Mouse (Mus musculus) limb, embryonic 14.5 days (tissue): ENCODE data around the gene Hbq1b. TPM values are rescaled to one million over a fixed set of nuclear protein-coding genes. Genes with fewer than 3 reads are reported as not detected.
A peak's percentile ranks its signal among the peaks of the same experiment; 100 is the strongest.
"Not testable (repeated sequence)": the region's sequence is repeated elsewhere in the genome, so short reads cannot be mapped to it uniquely, and the experiment has no call there.

Experiments used
- ATAC-seq: fragments of 200-750 bp; cut with Nextera tagmentation; 2 replicates; pipeline ENCODE4 v1.8.0; 2017; ENCODE audit warnings: low read depth, moderate number of reproducible peaks, moderate TSS enrichment; ENCODE audit not compliant: low FRiP score
- DNase-seq: peaks from one replicate; pipeline ENCODE4 v3.0.0-alpha.2; 2015; ENCODE audit warnings: low spot score
- H3K27ac ChIP-seq: fragments of 300-500 bp; sonication (generic); replicated peaks from 2 replicates; pipeline ENCODE4 v1.5.1; 2014; ENCODE audit warnings: low read depth, mild to moderate bottlenecking, low read length, moderate library complexity, mixed read lengths
- H3K27me3 ChIP-seq: fragments of 300-500 bp; sonication (generic); 2 replicates; pipeline ENCODE4 v1.6.1; 2014; ENCODE audit warnings: low read length, mixed read lengths; ENCODE audit not compliant: control insufficient read depth, insufficient read depth
- H3K36me3 ChIP-seq: fragments of 300-500 bp; sonication (generic); 2 replicates; pipeline ENCODE4 v1.6.1; 2014; ENCODE audit warnings: mild to moderate bottlenecking, low read length, moderate library complexity, mixed read lengths; ENCODE audit not compliant: control insufficient read depth, insufficient read depth
- H3K4me1 ChIP-seq: fragments of 300-500 bp; sonication (generic); 2 replicates; pipeline ENCODE4 v1.6.1; 2014; ENCODE audit warnings: antibody characterized with exemption, low read length, mixed read lengths; ENCODE audit not compliant: control insufficient read depth, insufficient read depth
- H3K4me2 ChIP-seq: fragments of 300-500 bp; sonication (generic); replicated peaks from 2 replicates; pipeline ENCODE4 v1.6.1; 2014; ENCODE audit warnings: low read depth, mild to moderate bottlenecking, low read length, moderate library complexity; ENCODE audit not compliant: severe bottlenecking
- H3K4me3 ChIP-seq: fragments of 300-500 bp; sonication (generic); replicated peaks from 2 replicates; pipeline ENCODE4 v1.5.1; 2014; ENCODE audit warnings: low read length
- H3K9ac ChIP-seq: fragments of 300-500 bp; sonication (generic); 2 replicates; pipeline ENCODE4 v1.6.1; 2014; ENCODE audit warnings: mild to moderate bottlenecking, low read depth, low read length, moderate library complexity; ENCODE audit not compliant: severe bottlenecking
- H3K9me3 ChIP-seq: fragments of 300-500 bp; sonication (generic); 2 replicates; pipeline ENCODE4 v1.6.1; 2016; ENCODE audit warnings: low read length; ENCODE audit not compliant: control insufficient read depth
- POLR2A ChIP-seq: fragments of 200-500 bp; IDR thresholded peaks from 2 replicates; pipeline ENCODE4 v1.8.0; 2012; ENCODE audit warnings: inconsistent platforms, mild to moderate bottlenecking, moderate library complexity, borderline replicate concordance; ENCODE audit not compliant: insufficient read depth, insufficient read length; ENCODE audit errors: extremely low read depth
- WGBS: fragments of 180-500 bp; shearing (Covaris S2); extraction: QIAGEN DNeasy Blood & Tissue Kit; methylation state at CpG from one replicate; pipeline ENCODE4 v1.1.7; 2014; 5-methylcytosine and 5-hydroxymethylcytosine counted together
- polyA plus RNA-seq, 2 experiments: library from polyadenylated mRNA; depleted of rRNA in 1 of 2; stranded (reverse) in 1 of 2; unstranded in 1 of 2; fragments of >200 nt; fragmentation: Nextera tagmentation in 1 of 2; extraction: Ambion mirVana in 1 of 2; gene quantifications; 2 replicates each; pipeline versions ENCODE4 v1.2.1 to v1.2.3; 2012 to 2014

The Hbq1b gene
- polyA plus RNA-seq, 2 experiments: 0.87 to 1.1 TPM

DNA sequence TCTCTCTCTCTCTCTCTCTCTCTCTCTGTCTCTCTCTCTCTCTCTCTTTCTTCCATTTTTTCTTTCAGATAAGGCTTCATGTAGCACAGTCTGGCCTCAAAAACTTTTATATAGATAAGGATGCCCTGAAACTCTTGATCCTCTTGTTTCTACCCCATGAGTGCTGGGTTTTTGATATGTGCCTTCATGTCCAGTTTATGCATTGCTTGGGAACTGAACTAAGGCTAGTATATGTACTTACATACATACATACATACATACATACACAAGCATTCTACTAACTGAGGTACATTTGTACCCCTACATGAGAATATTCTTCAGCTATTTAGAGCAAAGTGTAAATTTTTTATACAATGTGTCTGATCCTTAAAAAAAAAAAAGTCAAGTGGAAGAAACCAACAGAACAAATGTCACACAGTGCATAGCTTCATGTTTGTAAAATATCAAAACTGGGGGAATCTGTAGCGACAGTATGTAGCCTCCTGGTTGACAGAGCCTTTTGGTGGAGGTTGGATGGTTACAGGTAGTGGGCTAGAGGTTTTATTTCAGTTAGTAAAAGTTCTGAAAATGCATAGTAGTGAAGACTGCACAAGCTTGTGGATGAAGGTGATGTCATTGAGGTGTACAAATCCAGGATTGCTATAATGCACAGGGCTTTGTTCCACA lies 11.2 kb downstream of the Hbq1b start:
- Histone ChIP-seq H3K36me3 (no peaks in the 10 kb centered on the region), H3K9ac (no peak overlapping the region), H3K4me1 (no peaks in the 10 kb centered on the region), H3K9me3 (no peaks in the 10 kb centered on the region), H3K27me3 (no peaks in the 10 kb centered on the region), H3K27ac (no peak overlapping the region), H3K4me2 (no peak overlapping the region), H3K4me3 (no peak overlapping the region)
- DNase-seq (no peak), ATAC-seq (no peak)
- WGBS: 89% methylated on average over 1 of the region's 1 CpGs
- no peak for TF ChIP-seq POLR2A

DNA sequence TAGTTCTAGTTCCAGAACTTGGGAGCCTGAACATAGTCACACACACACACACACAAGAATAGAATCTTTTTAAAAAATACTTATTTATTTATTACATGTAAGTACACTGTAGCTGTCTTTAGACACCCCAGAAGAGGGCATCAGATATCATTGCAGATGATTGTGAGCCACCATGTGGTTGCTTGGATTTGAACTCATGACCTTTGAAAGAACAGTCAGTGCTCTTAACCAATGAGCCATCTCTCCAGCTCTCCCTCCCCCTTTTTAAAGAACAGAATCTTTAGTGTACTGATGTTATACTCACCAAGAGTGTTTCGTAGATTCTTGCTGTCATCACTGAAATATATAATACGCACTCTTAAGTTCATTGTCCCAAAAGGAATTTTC lies 11.8 kb downstream of the Hbq1b start:
- H3K4me3 ChIP-seq: no peak overlapping the region
- no peak overlapping the region for H3K4me2 ChIP-seq
- DNase-seq (no peak), ATAC-seq (no peak)
- no peaks in the 10 kb centered on the region for H3K4me1 ChIP-seq
- H3K36me3 ChIP-seq: no peaks in the 10 kb centered on the region
- no peak overlapping the region for H3K27ac ChIP-seq
- no peaks in the 10 kb centered on the region for H3K9me3 ChIP-seq
- no peak overlapping the region for H3K9ac ChIP-seq
- no peaks in the 10 kb centered on the region for H3K27me3 ChIP-seq
- no peak for TF ChIP-seq POLR2A
- WGBS: 96% methylated on average over 2 of the region's 2 CpGs

DNA sequence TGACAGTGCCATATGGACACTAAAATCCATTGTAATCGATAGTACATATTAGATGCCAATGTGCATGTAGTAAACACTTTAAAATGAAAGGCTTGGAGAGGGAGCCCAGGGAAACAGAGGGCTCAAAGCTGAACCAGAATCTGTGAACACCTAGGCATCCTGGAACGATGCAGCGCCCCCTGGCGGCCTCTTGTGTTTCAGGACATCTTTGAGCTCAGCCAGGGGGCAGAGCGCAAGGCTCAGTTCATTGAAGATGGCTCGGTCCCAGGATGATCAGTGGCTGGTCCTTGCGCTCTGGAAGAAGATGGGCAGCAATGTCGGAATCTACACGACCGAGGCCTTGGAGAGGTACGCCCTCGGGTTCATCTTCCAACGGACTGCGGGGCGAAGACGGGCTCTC lies 13.1 kb downstream of the Hbq1b start, which contains the start of gene Hbq1a:
Gene Hbq1a, plus strand, starts transcription at position 205 of the 400 bp plus-strand sequence.
- H3K36me3 ChIP-seq, H3K4me1 ChIP-seq, H3K27ac ChIP-seq, H3K9ac ChIP-seq, H3K9me3 ChIP-seq, H3K27me3 ChIP-seq: not testable (repeated sequence)
- WGBS: 6% methylated on average over 16 of the region's 16 CpGs
- peak; percentile 67; the same call in 1 of the 2 replicates for ATAC-seq
- peak within 1 kb of the TSS; percentile 20; the same call in 1 of the 2 replicates for H3K4me3 ChIP-seq
- peak within 1 kb of the TSS; percentile 40 for H3K4me2 ChIP-seq
- DNase-seq: peak; percentile 33

DNA sequence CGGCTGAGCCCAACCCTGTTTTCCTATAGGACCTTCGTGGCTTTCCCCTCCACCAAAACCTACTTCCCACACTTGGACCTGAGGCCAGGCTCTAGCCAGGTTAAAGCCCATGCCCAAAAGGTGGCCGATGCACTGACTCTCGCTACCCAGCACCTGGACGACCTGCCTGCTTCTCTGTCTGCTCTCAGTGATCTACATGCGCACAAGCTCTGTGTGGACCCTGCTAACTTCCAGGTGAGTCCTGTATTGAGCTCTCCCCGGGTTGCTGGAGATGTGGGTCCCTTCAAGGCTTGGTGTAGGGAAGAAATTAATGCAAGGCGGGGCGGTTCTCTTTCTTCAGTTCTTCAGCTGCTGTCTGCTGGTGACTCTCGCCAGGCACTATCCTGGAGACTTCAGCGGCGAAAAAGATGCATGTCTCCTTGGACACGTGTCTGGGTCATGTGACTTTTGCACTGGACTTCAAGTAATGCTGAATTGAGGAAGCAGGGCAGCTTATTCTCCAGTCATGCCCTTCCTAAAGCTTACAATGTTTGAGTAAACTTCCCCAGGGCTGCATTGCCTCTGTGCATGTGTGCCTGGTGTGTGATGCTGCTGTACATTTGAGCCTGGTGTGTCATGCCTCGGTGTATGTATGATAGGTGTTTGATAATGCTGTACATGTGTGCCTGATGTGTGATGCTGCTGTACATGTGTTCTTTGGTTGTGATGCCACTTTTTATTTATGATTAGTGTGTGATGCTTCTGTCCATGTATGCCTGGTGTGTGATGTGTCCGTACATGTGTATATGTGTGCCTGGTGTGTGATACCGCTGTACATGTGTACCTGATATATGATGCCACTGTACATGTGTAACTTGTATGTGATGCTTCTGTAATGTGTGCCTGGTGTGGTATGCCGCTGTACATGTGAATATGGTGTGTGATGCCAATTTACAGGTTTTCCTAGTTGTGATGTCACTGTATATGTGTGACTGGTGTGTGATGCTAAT lies 13.8 kb downstream of the Hbq1b start:
- 48% methylated on average over 13 of the region's 17 CpGs for WGBS
- Histone ChIP-seq H3K4me2 (peak overlapping the region; percentile 40), H3K9ac (no peak overlapping the region), H3K36me3 (no peaks in the 10 kb centered on the region), H3K9me3 (no peaks in the 10 kb centered on the region), H3K27me3 (no peaks in the 10 kb centered on the region), H3K4me1 (no peaks in the 10 kb centered on the region), H3K27ac (no peak overlapping the region), H3K4me3 (peak overlapping the region; percentile 20; the same call in 1 of the 2 replicates)
- ATAC-seq (0 out of 2 replicates have a peak, but pooled peaks have one; percentile 19), DNase-seq (no peak)
- no peak for TF ChIP-seq POLR2A

DNA sequence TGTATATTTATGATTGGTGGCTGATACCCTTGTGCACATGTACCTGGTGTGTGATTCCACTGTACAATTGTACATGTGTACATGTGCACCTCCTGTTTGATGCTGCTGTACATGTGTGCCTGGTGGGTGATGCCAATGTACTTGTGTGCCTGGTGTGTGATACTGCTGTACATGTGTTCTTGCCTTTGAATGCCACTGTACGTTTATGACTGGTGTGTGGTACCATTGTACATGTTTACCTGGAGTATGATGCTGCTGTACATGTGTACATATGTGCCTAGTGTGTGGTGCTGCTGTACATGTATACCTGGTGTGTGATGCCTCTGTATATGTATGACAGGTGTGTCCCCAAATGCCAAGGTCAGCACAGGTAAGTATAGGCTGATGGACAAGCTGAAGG lies 14.7 kb downstream of the Hbq1b start:
- Histone ChIP-seq H3K27me3 (no peaks in the 10 kb centered on the region), H3K4me1 (no peaks in the 10 kb centered on the region), H3K27ac (no peak overlapping the region), H3K9ac (no peak overlapping the region), H3K36me3 (no peaks in the 10 kb centered on the region), H3K9me3 (no peaks in the 10 kb centered on the region), H3K4me3 (no peak overlapping the region), H3K4me2 (no peak overlapping the region)
- DNase-seq (no peak), ATAC-seq (no peak)
- 68% methylated on average over 1 of the region's 1 CpGs for WGBS
- no peak for TF ChIP-seq POLR2A
